Mouse (Mus musculus) stomach, postnatal 0 days (tissue): ENCODE measurements around the gene Pp2d1. TPM values are rescaled to one million over a fixed set of nuclear protein-coding genes. Genes with fewer than 3 reads are reported as not detected.

Source experiments
- ATAC-seq: fragments of 200-750 bp; cut with Nextera tagmentation; 2 replicates; pipeline ENCODE4 v1.8.0; 2017; ENCODE audit not compliant: low FRiP score, low TSS enrichment
- DNase-seq: peaks from one replicate; pipeline ENCODE4 v3.0.0-alpha.2; 2016; ENCODE audit warnings: low spot score
- H3K27ac ChIP-seq: fragments of 300-500 bp; sonication (generic); replicated peaks from 2 replicates; pipeline ENCODE4 v1.5.1; 2014; ENCODE audit warnings: mild to moderate bottlenecking, control low read depth
- H3K27me3 ChIP-seq: fragments of 300-500 bp; sonication (generic); 2 replicates; pipeline ENCODE4 v1.6.1; 2014; ENCODE audit warnings: low read length; ENCODE audit not compliant: control insufficient read depth, insufficient read depth
- H3K36me3 ChIP-seq: fragments of 300-500 bp; sonication (generic); 2 replicates; pipeline ENCODE4 v1.6.1; 2014; ENCODE audit warnings: low read length, mixed read lengths; ENCODE audit not compliant: control insufficient read depth, insufficient read depth
- H3K4me1 ChIP-seq: fragments of 300-500 bp; sonication (generic); replicated peaks from 2 replicates; pipeline ENCODE4 v1.6.1; 2014; ENCODE audit warnings: antibody characterized with exemption; ENCODE audit not compliant: control insufficient read depth, insufficient read depth
- H3K4me2 ChIP-seq: fragments of 300-500 bp; sonication (generic); replicated peaks from 2 replicates; pipeline ENCODE4 v1.6.1; 2014; ENCODE audit warnings: low read depth, mild to moderate bottlenecking, control low read depth, moderate library complexity
- H3K4me3 ChIP-seq: fragments of 300-500 bp; sonication (generic); 2 replicates; pipeline ENCODE4 v1.5.1; 2014; ENCODE audit warnings: low read depth, low read length, control low read depth
- H3K9ac ChIP-seq: fragments of 300-500 bp; sonication (generic); 2 replicates; pipeline ENCODE4 v1.6.1; 2014; ENCODE audit warnings: mild to moderate bottlenecking, low read length, control low read depth, mixed read lengths
- H3K9me3 ChIP-seq: fragments of 300-500 bp; sonication (generic); 2 replicates; pipeline ENCODE4 v1.6.1; 2016; ENCODE audit warnings: low read length; ENCODE audit not compliant: control insufficient read depth
- CTCF ChIP-seq: IDR thresholded peaks from 2 replicates; pipeline ENCODE4 v1.5.1; 2016; ENCODE audit warnings: antibody characterized with exemption, low read depth, mild to moderate bottlenecking, moderate library complexity
- EP300 ChIP-seq: optimal IDR thresholded peaks from 2 replicates; pipeline ENCODE3; 2016; ENCODE audit warnings: antibody characterized with exemption
- WGBS: fragments of 180-500 bp; shearing (Covaris S2); extraction: QIAGEN DNeasy Blood & Tissue Kit; methylation state at CpG from one replicate; pipeline ENCODE4 v1.1.7; 2014; 5-methylcytosine and 5-hydroxymethylcytosine counted together
- polyA plus RNA-seq: library from polyadenylated mRNA; unstranded; fragments of >200 nt; fragmentation: Nextera tagmentation; extraction: Ambion mirVana; gene quantifications from 2 replicates; pipeline ENCODE4 v1.2.1, GENCODE M21; 2015

Gene Pp2d1
- polyA plus RNA-seq, 1 experiment from 2014 or later: 0.12 TPM

DNA sequence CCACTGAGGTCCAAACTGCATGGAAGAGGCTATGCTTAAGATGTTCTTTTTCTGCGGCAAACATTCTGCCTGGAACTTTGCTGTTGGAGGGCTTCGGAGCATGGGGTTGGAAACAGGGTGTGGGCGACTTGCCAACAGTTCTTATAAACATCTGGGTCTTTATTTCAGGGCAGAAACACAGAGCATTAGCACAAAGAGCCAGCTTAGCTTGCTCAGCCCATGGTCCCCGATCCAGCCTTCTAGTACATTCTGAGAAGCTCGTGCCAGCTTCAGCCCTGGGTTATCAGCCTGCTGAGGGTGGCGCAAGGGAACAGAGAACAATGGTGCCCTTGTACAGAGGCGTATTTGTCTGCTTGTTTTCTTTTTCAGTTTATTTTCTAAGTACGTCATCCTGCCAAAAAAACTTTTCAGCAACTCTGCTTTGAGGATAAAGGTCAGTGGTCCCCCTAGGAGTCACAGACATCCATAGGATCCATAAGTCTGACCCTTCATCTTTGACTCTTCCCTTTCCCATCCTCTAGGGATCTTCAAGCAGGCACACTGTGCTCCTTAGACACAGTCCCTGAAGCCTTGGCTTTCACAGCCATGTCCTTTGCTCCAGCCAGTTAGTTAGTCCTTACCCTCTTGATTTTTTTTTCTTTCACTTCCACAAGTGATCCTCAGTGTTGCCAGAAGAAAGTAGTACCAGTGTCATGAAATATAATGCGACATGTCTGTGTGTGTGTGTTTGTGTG, 4.5 kb upstream of the Pp2d1 start:
- peak overlapping the region; percentile 28; the same call in 1 of the 2 replicates for H3K9ac ChIP-seq
- H3K27me3 ChIP-seq: no peaks in the 10 kb centered on the region
- no peak for TF ChIP-seq EP300
- ATAC-seq: peak; percentile 94
- no peaks in the 10 kb centered on the region for H3K9me3 ChIP-seq
- H3K4me2 ChIP-seq: no peak overlapping the region; the same call in 1 of the 2 replicates
- DNase-seq: peak; percentile 62
- no peak overlapping the region for H3K4me3 ChIP-seq
- 44% methylated on average over 9 of the region's 9 CpGs for WGBS
- H3K4me1 ChIP-seq: no peaks in the 10 kb centered on the region
- H3K27ac ChIP-seq: peak overlapping the region; percentile 40; the same call in 1 of the 2 replicates
- no peaks in the 10 kb centered on the region for H3K36me3 ChIP-seq

DNA sequence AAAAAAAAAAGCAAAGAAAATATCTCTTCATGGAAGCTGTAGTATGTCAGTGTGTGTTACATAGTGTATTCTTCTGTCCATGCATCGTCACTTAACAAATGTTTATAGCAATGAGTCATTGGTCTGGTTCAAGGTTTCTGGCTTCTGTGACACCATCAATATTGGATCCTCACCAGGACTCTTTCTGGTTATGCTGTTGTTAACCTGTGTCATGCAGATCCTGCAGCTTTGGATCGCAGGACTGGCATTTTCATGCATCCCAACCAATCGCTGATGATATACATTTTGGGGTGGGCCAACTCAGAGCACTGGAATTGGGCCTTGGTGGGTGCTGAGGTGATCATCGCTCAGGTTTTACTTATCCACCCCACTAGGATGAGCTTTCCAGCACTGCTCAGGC, 3.3 kb upstream of the Pp2d1 start:
- ATAC-seq (no peak), DNase-seq (no peak)
- no peak overlapping the region for H3K4me3 ChIP-seq
- no peaks in the 10 kb centered on the region for H3K27me3 ChIP-seq
- no peak overlapping the region for H3K27ac ChIP-seq
- no peak overlapping the region for H3K4me2 ChIP-seq
- TF ChIP-seq EP300: no peak
- TF ChIP-seq CTCF: no peak
- no peak overlapping the region for H3K9ac ChIP-seq
- H3K36me3 ChIP-seq: no peaks in the 10 kb centered on the region
- WGBS: 92% methylated on average over 4 of the region's 4 CpGs
- no peaks in the 10 kb centered on the region for H3K9me3 ChIP-seq
- no peaks in the 10 kb centered on the region for H3K4me1 ChIP-seq

DNA sequence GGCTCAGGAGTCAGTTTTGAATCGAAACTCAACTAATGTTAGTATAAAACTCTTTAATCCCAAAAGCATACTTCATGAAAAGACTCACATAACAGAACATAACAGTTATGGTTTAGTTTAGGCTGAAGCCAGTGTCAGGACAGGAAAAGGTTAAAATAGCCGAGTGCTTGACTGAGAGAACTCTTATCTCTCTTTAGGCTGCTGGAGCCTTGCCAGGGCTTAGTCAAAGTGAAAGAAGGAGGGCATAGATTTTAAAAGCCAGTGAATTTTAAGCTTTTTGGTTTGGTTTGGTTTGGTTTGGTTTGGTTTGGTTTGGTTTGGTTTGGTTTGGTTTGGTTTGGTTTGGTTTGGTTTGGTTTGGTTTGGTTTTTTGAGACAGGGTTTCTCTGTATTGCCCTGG, 6.8 kb downstream of the Pp2d1 start:
- DNase-seq: peak; percentile 33
- Histone ChIP-seq H3K9me3 (no peaks in the 10 kb centered on the region), H3K4me3 (no peak overlapping the region), H3K27me3 (no peaks in the 10 kb centered on the region), H3K9ac (no peak overlapping the region), H3K27ac (no peak overlapping the region), H3K36me3 (no peaks in the 10 kb centered on the region), H3K4me1 (no peaks in the 10 kb centered on the region), H3K4me2 (no peak overlapping the region)
- TF ChIP-seq CTCF (no peak), EP300 (no peak)
- no peak for ATAC-seq
- WGBS: 31% methylated on average over 2 of the region's 2 CpGs

DNA sequence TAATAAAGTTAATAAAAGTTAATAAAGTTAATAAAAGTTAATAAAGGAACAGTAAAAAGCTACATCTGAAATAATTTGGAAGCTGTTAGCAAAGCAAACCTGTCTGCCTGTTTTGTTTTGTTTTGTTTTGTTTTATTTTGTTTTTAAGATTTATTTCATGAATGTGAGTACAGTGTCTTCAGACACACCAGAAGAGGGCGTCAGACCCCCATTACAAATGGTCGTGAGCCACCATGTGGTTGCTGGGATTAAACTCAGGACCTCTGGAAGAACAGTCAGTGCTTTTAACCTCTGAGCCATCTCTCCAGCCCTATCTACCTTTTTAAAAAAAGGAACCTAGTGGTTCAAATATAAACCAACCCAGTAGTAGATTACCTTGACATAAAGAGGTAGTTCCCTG, 8.1 kb downstream of the Pp2d1 start:
- TF ChIP-seq CTCF (peak; percentile 47), EP300 (no peak)
- H3K27ac ChIP-seq: no peak overlapping the region
- 56% methylated on average over 2 of the region's 2 CpGs for whole genome bisulfite sequencing
- no peaks in the 10 kb centered on the region for H3K9me3 ChIP-seq
- H3K9ac ChIP-seq: no peak overlapping the region
- H3K4me3 ChIP-seq: no peak overlapping the region
- DNase-seq (no peak), ATAC-seq (no peak)
- no peak overlapping the region for H3K4me2 ChIP-seq
- H3K36me3 ChIP-seq: no peaks in the 10 kb centered on the region
- no peaks in the 10 kb centered on the region for H3K27me3 ChIP-seq
- H3K4me1 ChIP-seq: no peaks in the 10 kb centered on the region

DNA sequence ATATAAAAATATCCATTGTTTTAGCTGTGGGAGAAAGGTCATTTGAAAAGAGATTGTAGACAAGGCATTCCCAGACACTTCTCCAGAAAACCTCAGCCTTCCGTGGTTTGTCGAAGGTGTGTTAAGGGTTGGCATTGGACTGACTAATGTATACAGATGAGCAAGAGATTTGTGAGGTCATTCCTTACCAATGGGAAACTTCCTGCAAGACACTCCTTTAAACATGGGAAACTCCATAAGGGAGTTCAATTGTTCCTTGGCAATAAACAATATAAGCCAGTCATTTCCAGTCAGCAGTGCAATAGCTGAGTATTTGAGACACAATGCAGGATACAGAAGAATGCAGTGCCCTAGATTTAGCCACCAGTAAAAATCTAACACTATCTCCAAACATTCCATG, 11.2 kb downstream of the Pp2d1 start:
- Histone ChIP-seq H3K27me3 (no peaks in the 10 kb centered on the region), H3K9me3 (no peaks in the 10 kb centered on the region), H3K9ac (no peak overlapping the region), H3K4me1 (no peaks in the 10 kb centered on the region), H3K36me3 (no peaks in the 10 kb centered on the region), H3K27ac (no peak overlapping the region), H3K4me3 (no peak overlapping the region), H3K4me2 (no peak overlapping the region)
- DNase-seq (no peak), ATAC-seq (no peak)
- WGBS: 79% methylated on average over 2 of the region's 2 CpGs
- no peak for TF ChIP-seq EP300

DNA sequence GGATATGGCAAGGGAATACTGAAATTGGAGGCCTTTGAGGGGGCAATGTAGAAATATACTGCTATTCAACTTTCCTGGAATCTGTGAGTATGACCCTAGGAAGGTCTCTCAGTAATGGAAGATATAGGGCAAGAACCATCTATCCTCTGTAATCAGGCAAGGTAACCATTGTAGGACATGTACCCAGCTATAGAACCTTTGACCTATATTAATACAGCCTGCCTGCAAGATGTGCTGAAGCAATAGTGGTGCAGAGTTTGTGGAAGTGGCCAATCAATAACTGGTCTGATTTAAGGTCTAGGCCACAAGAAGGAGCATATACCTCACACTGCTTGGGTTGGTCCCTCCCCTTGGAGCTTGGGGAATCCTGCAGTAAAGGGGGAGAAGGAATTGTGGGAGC, 18.7 kb downstream of the Pp2d1 start:
- Histone ChIP-seq H3K9ac (no peak overlapping the region), H3K27me3 (no peaks in the 10 kb centered on the region), H3K36me3 (no peaks in the 10 kb centered on the region), H3K4me1 (no peaks in the 10 kb centered on the region), H3K27ac (no peak overlapping the region), H3K9me3 (no peaks in the 10 kb centered on the region), H3K4me3 (no peak overlapping the region), H3K4me2 (no peak overlapping the region)
- no peak for ATAC-seq
- TF ChIP-seq EP300 (no peak), CTCF (no peak)
- DNase-seq: no peak
